Mouse (Mus musculus): ENCODE data around the gene Kcna3. TPM values are rescaled to one million over a fixed set of nuclear protein-coding genes. Genes with fewer than 3 reads are reported as not detected.
A peak's percentile ranks its signal among the peaks of the same experiment; 100 is the strongest.

Kcna3 gene
- polyA plus RNA-seq (2012; ENCODE audit: insufficient read depth, insufficient read length, missing spikeins): 0.55 TPM in 1 of 2 replicates, not detected in the other

GRCm38 (mm10) chr3:107035521-107036457 is at the start of gene Kcna3:
TSS of gene Kcna3 (plus strand) at chr3:107036169.
- no peak within 1 kb of the TSS for H3K27ac ChIP-seq (replicated peaks; ENCODE audit: low read depth, low read length)
- peak within 1 kb of the TSS; percentile 57 for H3K4me3 ChIP-seq (ENCODE audit: insufficient read depth, low read depth, low read length)
- peaks cover 4% of the 10 kb centered on the region for H3K4me1 ChIP-seq (ENCODE audit: control insufficient read depth, insufficient read depth, insufficient read length, low read length)

GRCm38 (mm10) chr3:106991334-106991733 is 44.6 kb upstream of the Kcna3 start:
- H3K4me3 ChIP-seq (ENCODE audit: insufficient read depth, low read depth, low read length): no peak overlapping the region
- H3K27ac ChIP-seq (replicated peaks; ENCODE audit: low read depth, low read length): no peak overlapping the region
- H3K4me1 ChIP-seq (ENCODE audit: control insufficient read depth, insufficient read depth, insufficient read length, low read length): no peaks in the 10 kb centered on the region

GRCm38 (mm10) chr3:106995347-106995746 is 40.6 kb upstream of the Kcna3 start:
- Histone ChIP-seq H3K27ac (replicated peaks; ENCODE audit: low read depth, low read length) (no peak overlapping the region), H3K4me3 (ENCODE audit: insufficient read depth, low read depth, low read length) (no peak overlapping the region), H3K4me1 (ENCODE audit: control insufficient read depth, insufficient read depth, insufficient read length, low read length) (no peaks in the 10 kb centered on the region)

GRCm38 (mm10) chr3:106996186-106996585 is 39.8 kb upstream of the Kcna3 start:
- H3K4me1 ChIP-seq (ENCODE audit: control insufficient read depth, insufficient read depth, insufficient read length, low read length): no peaks in the 10 kb centered on the region
- H3K4me3 ChIP-seq (ENCODE audit: insufficient read depth, low read depth, low read length): no peak overlapping the region
- no peak overlapping the region for H3K27ac ChIP-seq (replicated peaks; ENCODE audit: low read depth, low read length)

- no peak overlapping the region for H3K27ac ChIP-seq (replicated peaks; ENCODE audit: low read depth, low read length)
- no peaks in the 10 kb centered on the region for H3K4me1 ChIP-seq (ENCODE audit: control insufficient read depth, insufficient read depth, insufficient read length, low read length)
- no peak overlapping the region for H3K4me3 ChIP-seq (ENCODE audit: insufficient read depth, low read depth, low read length)
These were observed 37.6 kb upstream of the Kcna3 start for GRCm38 (mm10) chr3:106998370-106998769.

GRCm38 (mm10) chr3:107000165-107000564 is 35.8 kb upstream of the Kcna3 start:
- Histone ChIP-seq H3K27ac (replicated peaks; ENCODE audit: low read depth, low read length) (no peak overlapping the region), H3K4me1 (ENCODE audit: control insufficient read depth, insufficient read depth, insufficient read length, low read length) (no peaks in the 10 kb centered on the region), H3K4me3 (ENCODE audit: insufficient read depth, low read depth, low read length) (no peak overlapping the region)

- no peaks in the 10 kb centered on the region for H3K4me1 ChIP-seq (ENCODE audit: control insufficient read depth, insufficient read depth, insufficient read length, low read length)
- H3K27ac ChIP-seq (replicated peaks; ENCODE audit: low read depth, low read length): no peak overlapping the region
- no peak overlapping the region for H3K4me3 ChIP-seq (ENCODE audit: insufficient read depth, low read depth, low read length)
These were observed 33.5 kb upstream of the Kcna3 start for GRCm38 (mm10) chr3:107002249-107003123.

GRCm38 (mm10) chr3:107009329-107010076 is 26.5 kb upstream of the Kcna3 start:
- Histone ChIP-seq H3K4me1 (ENCODE audit: control insufficient read depth, insufficient read depth, insufficient read length, low read length) (no peaks in the 10 kb centered on the region), H3K4me3 (ENCODE audit: insufficient read depth, low read depth, low read length) (no peak overlapping the region)

DNA sequence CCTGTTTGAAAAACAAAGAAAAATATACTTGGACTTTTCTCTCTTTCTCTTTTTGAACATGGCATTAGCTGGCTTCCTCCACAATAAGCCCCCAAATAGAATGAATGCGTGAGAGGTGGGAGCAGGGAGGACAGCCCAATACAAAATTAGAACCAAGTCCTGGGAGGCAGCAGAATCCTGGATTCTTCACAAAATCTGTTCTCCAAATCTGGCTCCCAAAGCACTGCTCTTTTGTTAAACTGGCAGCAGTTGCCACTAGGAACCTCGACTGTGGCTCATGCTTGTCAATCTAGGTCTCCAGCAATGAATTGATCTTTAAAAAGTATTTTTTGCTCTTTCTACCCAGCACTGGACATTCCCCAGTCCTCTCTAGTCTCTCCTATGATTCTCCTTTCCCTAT is 17.7 kb upstream of the Kcna3 start:
- no peak overlapping the region for H3K4me3 ChIP-seq (ENCODE audit: insufficient read depth, low read depth, low read length)
- no peak overlapping the region for H3K27ac ChIP-seq (replicated peaks; ENCODE audit: low read depth, low read length)
- H3K4me1 ChIP-seq (ENCODE audit: control insufficient read depth, insufficient read depth, insufficient read length, low read length): no peaks in the 10 kb centered on the region

More at GRCm38 (mm10) chr3:107009329-107010076, 26.5 kb upstream of the Kcna3 start:
- no peak overlapping the region for H3K27ac ChIP-seq (replicated peaks; ENCODE audit: low read depth, low read length)

DNA sequence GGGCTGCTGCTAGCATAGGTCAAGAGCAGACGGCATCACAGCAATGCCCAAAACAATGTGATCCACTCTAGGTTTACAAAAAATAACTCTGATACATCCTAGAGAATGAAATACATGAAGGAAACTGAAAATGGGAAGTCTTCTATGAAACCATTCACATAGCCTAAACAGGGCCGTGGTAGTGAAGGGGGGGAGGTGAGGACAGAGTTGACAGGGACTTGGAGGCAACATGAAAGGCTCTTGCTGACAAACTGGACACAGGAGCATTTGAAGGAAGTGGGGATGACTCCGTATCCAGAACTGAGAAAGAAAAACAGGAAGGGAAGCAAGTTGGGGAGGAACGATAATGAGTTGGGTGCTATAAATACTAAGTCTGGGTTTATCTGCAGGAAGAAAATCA is 4.4 kb upstream of the Kcna3 start:
- Histone ChIP-seq H3K4me3 (ENCODE audit: insufficient read depth, low read depth, low read length) (no peak overlapping the region), H3K4me1 (ENCODE audit: control insufficient read depth, insufficient read depth, insufficient read length, low read length) (peaks cover 2% of the 10 kb centered on the region), H3K27ac (replicated peaks; ENCODE audit: low read depth, low read length) (no peak overlapping the region)

DNA sequence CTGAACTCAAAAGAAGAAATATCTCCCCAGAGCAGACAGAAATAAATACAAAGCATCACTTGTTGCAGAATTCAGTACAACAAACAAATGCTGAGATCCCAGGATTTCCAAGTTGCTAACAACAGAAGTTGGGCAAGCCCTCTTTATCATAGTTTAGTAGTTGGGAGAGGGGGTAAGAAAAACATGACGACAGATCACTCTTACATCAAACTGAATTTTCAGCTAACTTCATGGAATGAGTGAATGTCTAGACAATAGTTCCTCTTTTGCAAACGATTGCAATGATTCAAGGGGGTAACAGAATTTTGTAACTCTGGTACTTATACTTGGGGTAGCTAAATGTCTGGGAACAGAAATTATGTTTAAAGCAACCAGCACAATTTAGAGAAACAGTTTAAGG is 1.2 kb upstream of the Kcna3 start:
- Histone ChIP-seq H3K4me3 (ENCODE audit: insufficient read depth, low read depth, low read length) (no peak overlapping the region), H3K27ac (replicated peaks; ENCODE audit: low read depth, low read length) (no peak overlapping the region), H3K4me1 (ENCODE audit: control insufficient read depth, insufficient read depth, insufficient read length, low read length) (peaks cover 4% of the 10 kb centered on the region)

- H3K4me3 ChIP-seq (ENCODE audit: insufficient read depth, low read depth, low read length): peak overlapping the region; percentile 57
- no peak overlapping the region for H3K27ac ChIP-seq (replicated peaks; ENCODE audit: low read depth, low read length)
- peaks cover 4% of the 10 kb centered on the region for H3K4me1 ChIP-seq (ENCODE audit: control insufficient read depth, insufficient read depth, insufficient read length, low read length)
These were observed 580 bp downstream of the Kcna3 start for GRCm38 (mm10) chr3:107036458-107037039.

- H3K4me1 ChIP-seq (ENCODE audit: control insufficient read depth, insufficient read depth, insufficient read length, low read length): peaks cover 4% of the 10 kb centered on the region
- peak overlapping the region; percentile 57 for H3K4me3 ChIP-seq (ENCODE audit: insufficient read depth, low read depth, low read length)
- no peak overlapping the region for H3K27ac ChIP-seq (replicated peaks; ENCODE audit: low read depth, low read length)
These were observed 1.1 kb downstream of the Kcna3 start for GRCm38 (mm10) chr3:107037105-107037504.

GRCm38 (mm10) chr3:107037536-107038155 is 1.7 kb downstream of the Kcna3 start:
- Histone ChIP-seq H3K4me1 (ENCODE audit: control insufficient read depth, insufficient read depth, insufficient read length, low read length) (peaks cover 4% of the 10 kb centered on the region), H3K4me3 (ENCODE audit: insufficient read depth, low read depth, low read length) (peak overlapping the region; percentile 57), H3K27ac (replicated peaks; ENCODE audit: low read depth, low read length) (no peak overlapping the region)
